Mouse (Mus musculus) embryonic fibroblast, embryonic 13.5 days (primary cell): Measurements from ENCODE around the gene Tekt1.

Experiments used
- CTCF ChIP-seq: IDR thresholded peaks from 2 replicates; pipeline ENCODE4 v1.5.1; 2011; ENCODE audit warnings: mild to moderate bottlenecking, control low read depth, low read length, moderate library complexity, borderline replicate concordance; ENCODE audit not compliant: insufficient read depth
- POLR2A ChIP-seq: IDR thresholded peaks from 2 replicates; pipeline ENCODE4 v1.6.1; 2011; ENCODE audit warnings: low read depth, mild to moderate bottlenecking, control low read depth, low read length, moderate library complexity

GRCm38 (mm10) chr11:72343904-72344303, 18.3 kb downstream of the Tekt1 start:
- TF ChIP-seq POLR2A (no peak), CTCF (peak; percentile 31; the same call in 1 of the 2 replicates)
